Mouse (Mus musculus) stomach, embryonic 15.5 days (tissue): ENCODE data around the gene Ggt5. TPM values are rescaled to one million over a fixed set of nuclear protein-coding genes. Genes with fewer than 3 reads are reported as not detected.

Source experiments
- ATAC-seq: fragments of 200-750 bp; cut with Nextera tagmentation; 2 replicates; pipeline ENCODE4 v1.8.0; 2017; ENCODE audit warnings: low read depth, moderate number of reproducible peaks, moderate TSS enrichment; ENCODE audit not compliant: insufficient read depth, low FRiP score
- H3K27ac ChIP-seq: fragments of 300-500 bp; sonication (generic); 2 replicates; pipeline ENCODE4 v1.5.1; 2015; ENCODE audit warnings: mild to moderate bottlenecking, inconsistent platforms
- H3K27me3 ChIP-seq: fragments of 300-500 bp; sonication (generic); replicated peaks from 2 replicates; pipeline ENCODE4 v1.6.1; 2015; ENCODE audit warnings: inconsistent platforms
- H3K36me3 ChIP-seq: fragments of 300-500 bp; sonication (generic); 2 replicates; pipeline ENCODE4 v1.6.1; 2015; ENCODE audit warnings: inconsistent platforms
- H3K4me1 ChIP-seq: fragments of 300-500 bp; sonication (generic); 2 replicates; pipeline ENCODE4 v1.6.1; 2015; ENCODE audit warnings: inconsistent platforms
- H3K4me2 ChIP-seq: fragments of 300-500 bp; sonication (generic); 2 replicates; pipeline ENCODE4 v1.6.1; 2015; ENCODE audit warnings: mild to moderate bottlenecking, inconsistent platforms
- H3K4me3 ChIP-seq: fragments of 300-500 bp; sonication (generic); replicated peaks from 2 replicates; pipeline ENCODE4 v1.5.1; 2015; ENCODE audit warnings: inconsistent platforms
- H3K9ac ChIP-seq: fragments of 300-500 bp; sonication (generic); 2 replicates; pipeline ENCODE4 v1.6.1; 2015; ENCODE audit warnings: inconsistent platforms
- H3K9me3 ChIP-seq: fragments of 300-500 bp; sonication (generic); 2 replicates; pipeline ENCODE4 v1.6.1; 2016; ENCODE audit warnings: inconsistent platforms
- WGBS: fragments of 180-500 bp; shearing (Covaris S2); methylation state at CpG from one replicate; pipeline ENCODE4 v1.1.7; 2015; 5-methylcytosine and 5-hydroxymethylcytosine counted together
- polyA plus RNA-seq: library from polyadenylated mRNA; unstranded; fragments of >200 nt; fragmentation: Nextera tagmentation; extraction: Ambion mirVana; gene quantifications from 2 replicates; pipeline ENCODE4 v1.2.1, GENCODE M21; 2015

Ggt5 gene
- polyA plus RNA-seq, 1 experiment from 2014 or later, result 7.2 TPM

- Histone ChIP-seq H3K27ac (no peak overlapping the region), H3K27me3 (no peaks in the 10 kb centered on the region), H3K36me3 (peaks cover 30% of the 10 kb centered on the region; the same call in 1 of the 2 replicates), H3K4me1 (peaks cover 4% of the 10 kb centered on the region), H3K9me3 (no peaks in the 10 kb centered on the region), H3K4me2 (no peak overlapping the region), H3K4me3 (no peak overlapping the region), H3K9ac (no peak overlapping the region)
- WGBS, result 72% methylated on average over 6 of the region's 6 CpGs
- ATAC-seq, result no peak
These were observed 72.2 kb downstream of the Ggt5 start for GRCm38 (mm10) chr10:75661381-75661780.

- no peaks in the 10 kb centered on the region for H3K27me3 ChIP-seq
- no peak overlapping the region for H3K9ac ChIP-seq
- H3K4me3 ChIP-seq, result no peak overlapping the region
- H3K4me2 ChIP-seq, result no peak overlapping the region
- 83% methylated on average over 3 of the region's 3 CpGs for WGBS
- H3K36me3 ChIP-seq, result peaks cover 25% of the 10 kb centered on the region; the same call in 1 of the 2 replicates
- ATAC-seq, result no peak
- no peaks in the 10 kb centered on the region for H3K9me3 ChIP-seq
- peaks cover 9% of the 10 kb centered on the region for H3K4me1 ChIP-seq
- H3K27ac ChIP-seq, result no peak overlapping the region
These were observed 72.7 kb downstream of the Ggt5 start for GRCm38 (mm10) chr10:75661876-75662275.

DNA sequence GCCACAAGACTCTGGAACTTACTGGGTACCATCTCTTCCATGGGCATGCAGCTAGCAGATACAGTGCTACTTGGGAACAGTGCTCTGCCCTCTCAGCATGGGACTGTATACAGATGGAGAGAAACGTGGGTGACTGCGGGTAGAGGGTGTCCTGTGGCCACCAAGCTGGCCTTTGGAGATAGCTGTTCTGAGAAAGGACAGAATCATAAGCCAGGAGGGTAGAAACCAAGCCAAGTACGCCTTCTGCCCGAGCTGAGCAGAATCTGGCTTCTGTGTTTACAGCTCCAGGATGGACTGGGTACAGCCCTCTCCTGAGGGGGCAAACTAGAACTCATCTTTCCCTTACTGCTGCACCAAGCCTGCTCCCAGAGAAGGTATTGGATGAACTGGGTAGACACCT lies 73.4 kb downstream of the Ggt5 start:
- no peak overlapping the region for H3K4me2 ChIP-seq
- no peaks in the 10 kb centered on the region for H3K9me3 ChIP-seq
- H3K36me3 ChIP-seq, result peaks cover 18% of the 10 kb centered on the region; the same call in 1 of the 2 replicates
- no peak overlapping the region for H3K4me3 ChIP-seq
- no peaks in the 10 kb centered on the region for H3K27me3 ChIP-seq
- 90% methylated on average over 4 of the region's 4 CpGs for WGBS
- no peak overlapping the region for H3K27ac ChIP-seq
- peaks cover 11% of the 10 kb centered on the region for H3K4me1 ChIP-seq
- no peak overlapping the region for H3K9ac ChIP-seq
- no peak for ATAC-seq

DNA sequence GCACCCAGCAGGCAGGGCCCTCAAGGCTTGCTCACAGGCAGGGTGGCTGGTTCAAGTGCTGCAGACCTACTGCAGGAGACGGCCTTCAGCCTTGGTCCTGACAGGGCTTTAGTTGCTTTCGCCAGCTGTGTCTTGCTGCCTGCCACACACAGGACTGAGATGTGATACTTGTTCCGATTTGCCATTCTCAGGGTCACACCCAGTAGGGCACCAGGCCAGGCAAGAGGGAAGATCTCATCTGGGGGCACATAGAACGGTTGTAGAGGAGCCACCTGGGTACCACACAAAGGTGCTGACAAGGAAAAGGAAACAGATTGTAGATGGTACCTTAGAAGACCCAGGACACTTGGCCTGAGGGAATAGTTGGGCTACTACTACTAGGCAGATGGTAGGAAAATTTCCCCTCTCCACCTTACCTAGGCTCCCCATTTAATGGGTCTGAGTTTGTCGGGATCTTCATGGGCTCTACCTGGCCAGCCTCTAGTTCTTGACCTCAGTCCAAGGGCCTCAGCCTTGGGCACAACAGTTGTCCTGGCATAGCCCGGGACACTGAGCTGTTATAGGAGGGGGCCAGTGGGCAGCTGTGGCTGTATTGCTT lies 75.6 kb downstream of the Ggt5 start:
- ATAC-seq, result no peak
- Histone ChIP-seq H3K27ac (no peak overlapping the region), H3K4me3 (no peak overlapping the region), H3K9me3 (no peaks in the 10 kb centered on the region), H3K36me3 (peaks cover 8% of the 10 kb centered on the region; the same call in 1 of the 2 replicates), H3K4me2 (no peak overlapping the region), H3K9ac (no peak overlapping the region), H3K27me3 (no peaks in the 10 kb centered on the region), H3K4me1 (peaks cover 15% of the 10 kb centered on the region)
- 93% methylated on average over 6 of the region's 6 CpGs for WGBS

DNA sequence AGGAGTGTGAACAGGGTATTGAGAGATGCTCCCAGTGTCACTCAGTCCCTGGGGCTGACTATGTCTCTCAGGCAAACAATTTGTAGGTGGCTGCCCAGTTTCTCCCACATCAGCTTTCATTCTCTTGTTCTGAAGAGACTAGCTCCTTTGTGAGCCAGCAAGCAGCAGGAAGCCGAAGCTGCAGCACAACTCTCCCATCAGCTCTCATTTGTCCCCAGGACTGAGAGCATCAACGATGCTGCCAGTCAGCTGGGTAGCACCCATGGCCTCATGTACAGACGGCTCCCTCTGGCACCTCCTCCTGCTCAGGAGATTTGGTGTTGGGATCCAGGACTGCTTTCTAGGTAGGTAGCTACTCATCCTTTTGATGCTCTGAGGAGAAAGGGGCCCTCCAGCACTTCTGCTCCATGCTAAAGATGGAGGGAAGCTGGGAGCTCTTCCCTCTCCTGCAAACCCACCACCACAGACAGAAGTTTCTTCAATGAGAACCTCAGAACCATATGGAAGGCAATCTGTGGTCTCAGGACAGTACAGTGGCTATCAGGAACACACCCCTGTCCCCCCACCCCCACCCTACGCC lies 77.4 kb downstream of the Ggt5 start:
- Histone ChIP-seq H3K4me1 (peaks cover 15% of the 10 kb centered on the region), H3K9me3 (no peaks in the 10 kb centered on the region), H3K4me3 (peak overlapping the region; percentile 78), H3K27ac (peak overlapping the region; percentile 83), H3K4me2 (peak overlapping the region; percentile 92), H3K27me3 (no peaks in the 10 kb centered on the region), H3K9ac (peak overlapping the region; percentile 63), H3K36me3 (peaks cover 6% of the 10 kb centered on the region; the same call in 1 of the 2 replicates)
- ATAC-seq, result no peak
- 52% methylated on average over 4 of the region's 4 CpGs for WGBS

Other genes with a start within 250 kb of the Ggt5 start
- gene Upb1, start 188.2 kb upstream of the Ggt5 start, polyA plus RNA-seq, result 4.3 TPM in 2 replicates
- 137 and 147 TPM in 2 replicates for gene Snrpd3, start 71.8 kb upstream of the Ggt5 start, polyA plus RNA-seq
- gene Gucd1, start 71.4 kb upstream of the Ggt5 start, polyA plus RNA-seq, result 26.7 and 27.5 TPM in 2 replicates
- 1.6 and 2.6 TPM in 2 replicates for gene Lrrc75b, start 29.0 kb upstream of the Ggt5 start, polyA plus RNA-seq
- gene Ggt1, start 27.7 kb upstream of the Ggt5 start, polyA plus RNA-seq, result 26.5 and 36.2 TPM in 2 replicates
- gene Susd2, start 54.7 kb downstream of the Ggt5 start, polyA plus RNA-seq, result 11.7 and 11.8 TPM in 2 replicates
- 33.6 and 35.8 TPM in 2 replicates for gene Cabin1, start 175.0 kb downstream of the Ggt5 start, polyA plus RNA-seq
- gene Ddt, start 184.1 kb downstream of the Ggt5 start, polyA plus RNA-seq, result 70.1 and 84.3 TPM in 2 replicates
- gene Gm20441, start 191.6 kb downstream of the Ggt5 start, polyA plus RNA-seq, result 0.37 TPM in 1 of 2 replicates, not detected in the other
- 42.1 and 43.5 TPM in 2 replicates for gene Gstt3, start 192.1 kb downstream of the Ggt5 start, polyA plus RNA-seq
- 17.9 and 21.3 TPM in 2 replicates for gene Gstt1, start 209.2 kb downstream of the Ggt5 start, polyA plus RNA-seq
- not detected in 2 replicates for gene Gstt4, start 233.2 kb downstream of the Ggt5 start, polyA plus RNA-seq
- 54.8 and 58.7 TPM in 2 replicates for gene Gstt2, start 248.1 kb downstream of the Ggt5 start, polyA plus RNA-seq